Mouse (Mus musculus): Measurements from ENCODE around the gene Gm136. TPM values are rescaled to one million over a fixed set of nuclear protein-coding genes. Genes with fewer than 3 reads are reported as not detected.
"Not testable (repeated sequence)": the region's sequence is repeated elsewhere in the genome, so short reads cannot be mapped to it uniquely, and the experiment has no call there.

Gm136 gene
- polyA plus RNA-seq, 1 experiment from 2014 or later: not detected

- no peak for TF ChIP-seq CTCF (IDR thresholded peaks at IDR 0.05)
- no peak for ATAC-seq
- no peak for DNase-seq (ENCODE audit: low read depth, low spot score)
- in situ Hi-C loops (cut with MboI; ENCODE audit: low pct_unique_long_range_greater_than_20kb): no loop called here
- POLR2A ChIA-PET: no interaction called here
- H3K27me3 ChIP-seq: no peaks in the 10 kb centered on the region
- CTCF ChIA-PET: no interaction called here
Observed at GRCm38 (mm10) chr4:34771652-34772371, 15.7 kb upstream of the Gm136 start.

GRCm38 (mm10) chr4:34749236-34749635 lies 6.8 kb downstream of the Gm136 start:
- ATAC-seq: no peak
- no peak for DNase-seq (ENCODE audit: low read depth, low spot score)
- peaks cover 40% of the 10 kb centered on the region for H3K27me3 ChIP-seq
- in situ Hi-C loops (cut with MboI; ENCODE audit: low pct_unique_long_range_greater_than_20kb): no loop called here
- POLR2A ChIA-PET: no interaction called here
- CTCF ChIA-PET: no interaction called here
- no peak for TF ChIP-seq CTCF (IDR thresholded peaks at IDR 0.05)

GRCm38 (mm10) chr4:34734461-34734860 lies 21.6 kb downstream of the Gm136 start:
- ChIA-PET POLR2A (no interaction called here), CTCF (no interaction called here)
- in situ Hi-C loops (cut with MboI; ENCODE audit: low pct_unique_long_range_greater_than_20kb): no loop called here
- TF ChIP-seq CTCF (IDR thresholded peaks at IDR 0.05): no peak
- H3K27me3 ChIP-seq: peaks cover 10% of the 10 kb centered on the region
- DNase-seq (ENCODE audit: low read depth, low spot score) (no peak), ATAC-seq (no peak)

GRCm38 (mm10) chr4:34733415-34733814 lies 22.6 kb downstream of the Gm136 start:
- POLR2A ChIA-PET; CTCF ChIA-PET; DNase-seq (ENCODE audit: low read depth, low spot score); ATAC-seq; in situ Hi-C loops (cut with MboI; ENCODE audit: low pct_unique_long_range_greater_than_20kb); H3K27me3 ChIP-seq: not testable (repeated sequence)

GRCm38 (mm10) chr4:34729851-34730341 lies 26.2 kb downstream of the Gm136 start, which contains the start of gene Cfap206:
TSS of gene Cfap206 (minus strand) at chr4:34730206.
- peak; percentile 87 for ATAC-seq

DNA sequence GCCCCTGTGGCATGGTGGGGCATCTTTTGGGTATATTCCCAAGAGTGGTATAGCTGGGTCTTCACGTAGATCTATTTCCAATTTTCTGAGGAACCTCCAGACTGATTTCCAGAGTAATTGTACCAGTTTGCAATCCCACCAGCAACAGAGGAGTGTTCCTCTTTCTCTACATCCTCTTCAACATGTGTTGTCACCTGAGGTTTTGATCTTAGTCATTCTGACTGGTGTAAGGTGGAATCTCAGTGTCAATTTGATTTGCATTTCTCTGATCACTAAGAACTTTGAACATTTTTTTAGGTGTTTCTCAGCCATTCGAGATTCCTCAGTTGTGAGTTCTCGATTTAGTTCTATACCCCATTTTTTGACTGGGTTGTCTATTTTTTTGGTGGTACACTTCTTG lies 30.4 kb downstream of the Gm136 start:
- DNase-seq (ENCODE audit: low read depth, low spot score); POLR2A ChIA-PET; CTCF ChIA-PET; H3K27me3 ChIP-seq; ATAC-seq; in situ Hi-C loops (cut with MboI; ENCODE audit: low pct_unique_long_range_greater_than_20kb): not testable (repeated sequence)

More at GRCm38 (mm10) chr4:34729851-34730341, 26.2 kb downstream of the Gm136 start, which contains the start of gene Cfap206:
- ChIA-PET CTCF (no interaction called here), POLR2A (no interaction called here)
- H3K27me3 ChIP-seq: peaks cover 4% of the 10 kb centered on the region
- no peak for TF ChIP-seq CTCF (IDR thresholded peaks at IDR 0.05)
- DNase-seq (ENCODE audit: low read depth, low spot score): no peak
- in situ Hi-C loops (cut with MboI; ENCODE audit: low pct_unique_long_range_greater_than_20kb): no loop called here

DNA sequence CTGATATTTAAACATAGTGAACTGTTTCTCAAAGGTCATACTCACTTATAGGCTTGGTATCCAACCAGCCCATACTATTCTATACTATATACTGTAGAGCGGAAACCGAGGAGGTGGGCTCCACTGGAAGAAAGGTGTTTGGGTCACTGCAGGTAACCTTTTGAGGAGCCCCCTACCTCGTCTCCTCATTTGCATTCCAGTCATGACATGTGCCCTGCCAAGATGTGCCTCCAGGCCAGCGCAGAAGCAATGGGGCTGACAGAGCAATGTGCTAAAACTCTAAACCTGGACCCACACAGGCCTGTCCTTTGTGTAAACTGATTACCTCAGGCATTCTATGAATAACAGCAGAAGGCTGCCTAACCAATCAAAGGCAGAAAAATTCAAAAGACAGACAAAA lies 31.8 kb downstream of the Gm136 start:
- POLR2A ChIA-PET: no interaction called here
- in situ Hi-C loops (cut with MboI; ENCODE audit: low pct_unique_long_range_greater_than_20kb): no loop called here
- H3K27me3 ChIP-seq: peaks cover 4% of the 10 kb centered on the region

GRCm38 (mm10) chr4:34723186-34723585 lies 32.9 kb downstream of the Gm136 start:
- DNase-seq (ENCODE audit: low read depth, low spot score): no peak
- peaks cover 4% of the 10 kb centered on the region for H3K27me3 ChIP-seq
- in situ Hi-C loops (cut with MboI; ENCODE audit: low pct_unique_long_range_greater_than_20kb): no loop called here
- POLR2A ChIA-PET: no interaction called here
- CTCF ChIA-PET: no interaction called here
- no peak for TF ChIP-seq CTCF (IDR thresholded peaks at IDR 0.05)
- ATAC-seq: no peak

More for the DNA sequence above, 31.8 kb downstream of the Gm136 start:
- no peak for TF ChIP-seq CTCF (IDR thresholded peaks at IDR 0.05)
- ATAC-seq (no peak), DNase-seq (ENCODE audit: low read depth, low spot score) (no peak)
- CTCF ChIA-PET: no interaction called here

DNA sequence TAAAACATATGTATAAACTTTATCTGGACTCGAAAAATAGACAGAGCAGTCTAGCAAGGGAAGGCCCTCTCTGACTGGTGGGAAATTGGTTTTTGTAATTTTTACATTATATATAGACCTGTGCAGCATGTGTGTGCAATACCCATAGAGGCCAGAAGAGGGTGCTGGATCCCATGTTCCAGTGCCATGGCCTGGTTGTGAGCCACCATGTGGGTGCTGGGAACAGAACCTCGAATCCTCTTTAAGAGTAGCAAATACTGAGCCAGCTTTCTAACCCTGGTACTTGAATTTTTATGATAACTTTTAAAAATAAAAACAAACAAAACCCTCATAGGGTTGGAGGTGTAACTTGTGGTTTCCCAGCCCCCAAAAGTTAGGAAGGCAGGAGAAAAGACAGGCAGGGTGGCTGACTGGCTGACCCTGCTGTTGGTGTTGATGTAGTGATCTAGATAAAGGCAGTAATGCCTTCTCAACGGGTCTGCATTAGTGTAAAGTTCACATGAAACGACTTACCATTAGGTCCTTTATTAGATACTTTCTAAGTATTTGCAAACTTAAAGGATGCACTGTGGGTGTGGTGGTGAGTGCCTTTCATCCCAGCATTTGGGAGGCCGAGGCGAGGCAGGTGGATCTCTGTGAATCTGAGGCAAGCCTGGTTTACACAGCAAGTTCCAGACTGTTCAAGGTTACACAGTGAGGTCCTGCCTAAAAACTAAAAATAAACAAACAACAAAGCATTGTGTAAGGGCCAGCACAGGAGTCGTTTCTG lies 35.8 kb downstream of the Gm136 start:
- no peak for TF ChIP-seq CTCF (IDR thresholded peaks at IDR 0.05)
- no peak for DNase-seq (ENCODE audit: low read depth, low spot score)
- in situ Hi-C loops (cut with MboI; ENCODE audit: low pct_unique_long_range_greater_than_20kb): no loop called here
- CTCF ChIA-PET: no interaction called here
- POLR2A ChIA-PET: no interaction called here
- no peaks in the 10 kb centered on the region for H3K27me3 ChIP-seq
- no peak for ATAC-seq

- in situ Hi-C loops (cut with MboI; ENCODE audit: low pct_unique_long_range_greater_than_20kb): no loop called here
- ChIA-PET POLR2A (no interaction called here), CTCF (no interaction called here)
- DNase-seq (ENCODE audit: low read depth, low spot score) (no peak), ATAC-seq (no peak)
- no peak for TF ChIP-seq CTCF (IDR thresholded peaks at IDR 0.05)
- no peaks in the 10 kb centered on the region for H3K27me3 ChIP-seq
Observed at GRCm38 (mm10) chr4:34719421-34719820, 36.6 kb downstream of the Gm136 start.

- CTCF ChIA-PET: no interaction called here
- POLR2A ChIA-PET: no interaction called here
- no peaks in the 10 kb centered on the region for H3K27me3 ChIP-seq
- DNase-seq (ENCODE audit: low read depth, low spot score): no peak
- no peak for TF ChIP-seq CTCF (IDR thresholded peaks at IDR 0.05)
- in situ Hi-C loops (cut with MboI; ENCODE audit: low pct_unique_long_range_greater_than_20kb): no loop called here
- ATAC-seq: no peak
Observed at GRCm38 (mm10) chr4:34715062-34715461, 41.0 kb downstream of the Gm136 start.

Measured in Patski (cell line).